Mouse (Mus musculus) ES-E14 (cell line): ENCODE measurements around the gene Dscam. TPM values are rescaled to one million over a fixed set of nuclear protein-coding genes. Genes with fewer than 3 reads are reported as not detected.

Experiments
- DNase-seq: peaks from one replicate; pipeline ENCODE4 v3.0.0-alpha.2; 2013; ENCODE audit warnings: low read depth, low spot score
- H3K27ac ChIP-seq: 2 replicates; pipeline ENCODE4 v1.5.1; 2012; ENCODE audit warnings: low read depth, mild to moderate bottlenecking, low read length, moderate library complexity, mixed read lengths; ENCODE audit not compliant: poor library complexity, insufficient read depth, severe bottlenecking
- H3K36me3 ChIP-seq: 2 replicates; pipeline ENCODE4 v1.6.1; 2012; ENCODE audit warnings: mild to moderate bottlenecking, low read length, moderate library complexity, mixed read lengths; ENCODE audit not compliant: control insufficient read depth, poor library complexity, insufficient read depth, severe bottlenecking
- H3K4me1 ChIP-seq, 2 experiments: fragments of 150-350 bp in 1 of 2; sonication (generic) in 1 of 2; 2 replicates each; pipeline ENCODE4 v1.6.1; 2012; ENCODE audit warnings: low read length in 2 of 2, mild to moderate bottlenecking in 1 of 2, mixed read lengths in 1 of 2; ENCODE audit not compliant: control insufficient read depth in 2 of 2, insufficient read depth in 2 of 2, poor library complexity in 1 of 2
- H3K4me3 ChIP-seq, 2 experiments: fragments of 150-350 bp in 1 of 2; sonication (generic) in 1 of 2; 2 replicates each; pipeline ENCODE4 v1.5.1; 2012; ENCODE audit warnings: low read length in 2 of 2, low read depth in 1 of 2, mild to moderate bottlenecking in 1 of 2, mixed read lengths in 1 of 2; ENCODE audit not compliant: insufficient read depth in 1 of 2, poor library complexity in 1 of 2, severe bottlenecking in 1 of 2
- H3K9ac ChIP-seq: 2 replicates; pipeline ENCODE4 v1.6.1; 2012; ENCODE audit warnings: low read depth, mild to moderate bottlenecking, low read length, mixed read lengths; ENCODE audit not compliant: poor library complexity, insufficient read depth, severe bottlenecking
- H3K9me3 ChIP-seq: fragments of 150-350 bp; sonication (generic); 2 replicates; pipeline ENCODE4 v1.6.1; 2012; ENCODE audit warnings: low read depth, mild to moderate bottlenecking, low read length; ENCODE audit not compliant: control insufficient read depth, insufficient read depth
- CHD2 ChIP-seq: IDR thresholded peaks from 2 replicates; pipeline ENCODE4 v1.6.1; 2014; ENCODE audit warnings: mild to moderate bottlenecking, low read depth, low read length, inconsistent platforms
- HCFC1 ChIP-seq: IDR thresholded peaks from 2 replicates; pipeline ENCODE4 v1.6.1; 2012; ENCODE audit warnings: low read length, inconsistent platforms, borderline replicate concordance; ENCODE audit not compliant: insufficient read depth
- MAFK ChIP-seq: IDR thresholded peaks from 2 replicates; pipeline ENCODE4 v1.6.1; 2014; ENCODE audit warnings: mild to moderate bottlenecking, low read depth, low read length, inconsistent platforms; ENCODE audit not compliant: insufficient read depth
- ZC3H11A ChIP-seq: IDR thresholded peaks from 2 replicates; pipeline ENCODE4 v1.6.1; 2012; ENCODE audit warnings: low read depth, mild to moderate bottlenecking, inconsistent platforms, low read length, borderline replicate concordance
- ZNF384 ChIP-seq: IDR thresholded peaks from 2 replicates; pipeline ENCODE4 v1.6.1; 2012; ENCODE audit warnings: low read depth, low read length, inconsistent platforms
- in situ Hi-C, 2 experiments: fragments of 600-800 bp; cut with MboI; formaldehyde crosslinking; loops; one replicate each; pipeline ENCODE4 v1.15.1; 2025; ENCODE audit warnings: low sequenced_read_pairs in 2 of 2, inconsistent platforms in 1 of 2; ENCODE audit not compliant: unreplicated experiment in 2 of 2
- total RNA-seq: library from RNA; depleted of rRNA; stranded (reverse); fragments of 300-350 nt; gene quantifications from 2 replicates; pipeline ENCODE4 v1.2.3, GENCODE M21; 2012

Gene Dscam
- total RNA-seq, 1 experiment, result 0.04 TPM

DNA sequence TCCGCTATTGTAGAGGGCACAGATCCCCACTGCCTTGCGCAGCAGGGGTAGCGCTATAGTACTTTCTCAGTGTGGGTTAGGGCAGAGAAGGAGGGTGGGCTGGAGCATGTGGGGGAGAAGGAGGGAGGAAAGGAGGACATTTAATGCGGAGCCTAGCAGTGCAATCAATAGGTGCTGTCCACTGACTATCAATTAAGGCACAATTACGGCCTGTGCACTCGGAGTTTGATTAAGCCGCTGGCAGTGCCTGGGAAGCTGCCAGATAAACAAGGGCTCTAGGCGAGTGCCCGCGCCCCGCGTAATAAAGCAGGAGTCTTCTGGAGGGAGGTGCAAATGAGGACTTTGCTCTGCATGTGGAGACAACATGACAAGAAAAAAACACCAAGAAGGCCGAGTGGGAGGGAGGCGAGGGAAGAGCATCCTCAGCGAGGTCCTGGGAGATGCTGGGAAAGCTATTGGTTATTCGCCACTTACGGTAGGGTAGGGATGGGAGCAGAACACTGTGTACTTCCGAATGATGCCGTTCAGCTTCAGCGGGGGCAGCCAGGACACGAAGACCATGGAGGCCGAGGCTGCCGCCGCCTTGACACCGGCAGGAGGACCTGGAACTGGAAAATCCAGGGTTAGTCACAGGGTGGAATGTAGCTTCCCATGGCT lies 497.2 kb downstream of the Dscam start:
- Histone ChIP-seq H3K36me3 (no peaks in the 10 kb centered on the region), H3K4me1 (no peaks in the 10 kb centered on the region), H3K9ac (no peak overlapping the region), H3K9me3 (no peaks in the 10 kb centered on the region), H3K27ac (no peak overlapping the region), H3K4me3 (no peak overlapping the region)
- no peak for DNase-seq
- in situ Hi-C loops, result no loop called here
- no peak for TF ChIP-seq ZNF384
- no peak for TF ChIP-seq CHD2
- TF ChIP-seq MAFK, result no peak
- TF ChIP-seq ZC3H11A, result no peak
- TF ChIP-seq HCFC1, result no peak

DNA sequence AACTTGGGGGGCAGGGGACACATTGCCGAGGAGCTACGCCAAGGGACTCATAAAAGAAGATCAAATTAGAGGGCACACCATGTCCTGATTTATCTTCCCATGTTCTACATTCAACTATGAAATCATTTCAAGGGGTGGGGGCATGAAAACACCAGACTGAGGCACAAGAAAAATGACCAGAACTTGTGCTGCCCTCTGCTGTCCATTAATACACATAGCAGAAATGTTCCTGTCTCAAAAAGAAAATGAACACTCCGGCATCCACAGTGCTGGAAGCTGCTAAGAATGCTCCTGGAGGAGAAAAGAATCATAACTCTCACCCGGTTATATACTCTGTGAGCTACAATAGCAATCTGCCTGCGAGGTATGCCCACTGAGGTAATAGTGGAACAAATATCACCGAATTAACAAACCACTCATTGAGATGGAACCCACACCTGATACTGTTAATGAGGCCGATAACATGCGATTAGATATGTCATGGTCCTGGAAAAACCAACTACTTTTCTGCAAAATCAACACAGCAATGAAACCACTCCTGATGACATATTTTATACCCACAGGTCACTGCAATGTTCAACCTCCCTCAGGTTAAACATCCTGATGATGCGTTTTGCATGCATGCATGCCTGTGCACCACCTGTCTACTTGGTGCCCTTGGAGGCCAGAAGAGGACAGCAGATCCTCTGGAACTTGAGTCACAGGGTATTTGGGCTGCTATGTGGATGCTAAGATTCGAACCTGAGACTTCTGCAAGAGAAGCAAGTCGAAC lies 498.8 kb downstream of the Dscam start:
- H3K36me3 ChIP-seq, result no peaks in the 10 kb centered on the region
- no peak overlapping the region for H3K27ac ChIP-seq
- in situ Hi-C loops, result no loop called here
- TF ChIP-seq ZNF384, result no peak
- TF ChIP-seq ZC3H11A, result peak; percentile 46; the same call in 1 of the 2 replicates
- peak; percentile 7 for DNase-seq
- no peaks in the 10 kb centered on the region for H3K9me3 ChIP-seq
- H3K9ac ChIP-seq, result no peak overlapping the region
- no peaks in the 10 kb centered on the region for H3K4me1 ChIP-seq
- H3K4me3 ChIP-seq, result no peak overlapping the region

DNA sequence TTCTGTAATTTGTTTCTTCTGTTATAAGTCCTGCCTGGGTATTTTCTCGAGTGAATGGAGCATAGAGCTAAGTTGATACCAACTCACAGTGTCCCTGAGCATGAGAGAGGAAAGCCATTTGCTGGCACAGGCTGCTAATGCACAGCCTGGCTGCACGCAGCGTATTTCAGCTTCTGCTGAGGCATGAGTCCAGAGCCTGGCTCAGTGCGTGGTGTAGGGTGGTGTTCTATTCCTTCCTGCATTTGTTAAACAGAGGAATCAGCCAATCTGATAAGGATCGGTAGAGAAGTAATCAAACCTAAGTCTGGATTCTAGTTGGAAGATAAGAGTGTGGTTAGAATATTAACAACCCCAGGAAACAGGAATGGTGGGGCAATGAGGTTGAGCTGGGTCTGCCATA lies 500.8 kb downstream of the Dscam start:
- no peaks in the 10 kb centered on the region for H3K4me1 ChIP-seq
- no peak for DNase-seq
- H3K4me3 ChIP-seq, result no peak overlapping the region
- no peaks in the 10 kb centered on the region for H3K9me3 ChIP-seq
- no peak overlapping the region for H3K9ac ChIP-seq
- no peaks in the 10 kb centered on the region for H3K36me3 ChIP-seq
- H3K27ac ChIP-seq, result no peak overlapping the region
- in situ Hi-C loops, result no loop called here
- TF ChIP-seq MAFK, result no peak
- no peak for TF ChIP-seq ZNF384
- no peak for TF ChIP-seq CHD2
- no peak for TF ChIP-seq HCFC1
- TF ChIP-seq ZC3H11A, result no peak

DNA sequence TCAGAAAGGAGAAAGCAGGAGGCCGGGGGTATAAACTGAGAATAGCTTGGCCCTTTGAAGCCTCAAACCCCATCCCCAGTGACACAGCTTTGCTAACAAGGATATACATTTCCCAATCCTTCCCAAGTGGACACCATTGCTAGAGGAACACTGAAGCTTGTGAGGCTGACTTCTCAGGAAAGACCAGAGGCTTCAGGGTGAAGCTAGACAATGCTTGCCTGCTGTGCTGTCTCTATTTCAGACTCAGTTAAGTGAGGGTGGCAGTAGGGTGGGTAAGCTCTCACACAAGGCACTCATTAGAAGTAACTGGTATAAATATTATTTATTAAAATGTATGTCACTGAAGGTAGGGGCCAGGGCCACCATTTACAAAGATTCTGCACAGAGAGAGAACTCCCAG lies 502.1 kb downstream of the Dscam start:
- in situ Hi-C loops, result no loop called here
- TF ChIP-seq HCFC1 (no peak), CHD2 (no peak), ZC3H11A (no peak), ZNF384 (no peak), MAFK (no peak)
- Histone ChIP-seq H3K4me3 (no peak overlapping the region), H3K27ac (no peak overlapping the region), H3K36me3 (no peaks in the 10 kb centered on the region), H3K9ac (no peak overlapping the region), H3K9me3 (no peaks in the 10 kb centered on the region), H3K4me1 (no peaks in the 10 kb centered on the region)
- DNase-seq, result no peak
